Mouse (Mus musculus): ENCODE data around the gene Defb29. TPM values are rescaled to one million over a fixed set of nuclear protein-coding genes. Genes with fewer than 3 reads are reported as not detected.

Gene Defb29
- polyA plus RNA-seq, 1 experiment = not detected

GRCm38 (mm10) chr2:152569881-152570280, 30.0 kb upstream of the Defb29 start:
- H3K27ac ChIP-seq (ENCODE audit: insufficient read depth, low read length) = no peak overlapping the region
- TF ChIP-seq CTCF (IDR thresholded peaks at IDR 0.05; ENCODE audit: borderline replicate concordance, insufficient read depth, low read length) = no peak
- TF ChIP-seq POLR2A (IDR thresholded peaks at IDR 0.05; ENCODE audit: low read depth, low read length) = no peak
- no peak overlapping the region for H3K4me3 ChIP-seq (ENCODE audit: insufficient read depth, low read length)
- H3K4me1 ChIP-seq (ENCODE audit: control insufficient read depth, insufficient read depth, low read length) = no peaks in the 10 kb centered on the region

GRCm38 (mm10) chr2:152569038-152569437, 29.1 kb upstream of the Defb29 start, which contains the start of gene Gm17416:
Gm17416 (plus strand) TSS chr2:152569338.
- Histone ChIP-seq H3K4me1 (ENCODE audit: control insufficient read depth, insufficient read depth, low read length) (no peaks in the 10 kb centered on the region), H3K27ac (ENCODE audit: insufficient read depth, low read length) (no peak within 1 kb of the TSS), H3K4me3 (ENCODE audit: insufficient read depth, low read length) (no peak within 1 kb of the TSS)
- TF ChIP-seq CTCF (IDR thresholded peaks at IDR 0.05; ENCODE audit: borderline replicate concordance, insufficient read depth, low read length) = no peak
- no peak for TF ChIP-seq POLR2A (IDR thresholded peaks at IDR 0.05; ENCODE audit: low read depth, low read length)

- no peak overlapping the region for H3K4me3 ChIP-seq (ENCODE audit: insufficient read depth, low read length)
- TF ChIP-seq POLR2A (IDR thresholded peaks at IDR 0.05; ENCODE audit: low read depth, low read length) (no peak), CTCF (IDR thresholded peaks at IDR 0.05; ENCODE audit: borderline replicate concordance, insufficient read depth, low read length) (no peak)
- H3K27ac ChIP-seq (ENCODE audit: insufficient read depth, low read length) = no peak overlapping the region
- H3K4me1 ChIP-seq (ENCODE audit: control insufficient read depth, insufficient read depth, low read length) = peaks cover 5% of the 10 kb centered on the region; the same call in 1 of the 2 replicates
Observed at GRCm38 (mm10) chr2:152556655-152557054, 16.8 kb upstream of the Defb29 start.

GRCm38 (mm10) chr2:152553774-152554423, 14.0 kb upstream of the Defb29 start:
- peaks cover 5% of the 10 kb centered on the region; the same call in 1 of the 2 replicates for H3K4me1 ChIP-seq (ENCODE audit: control insufficient read depth, insufficient read depth, low read length)
- TF ChIP-seq CTCF (IDR thresholded peaks at IDR 0.05; ENCODE audit: borderline replicate concordance, insufficient read depth, low read length) (peak; percentile 62), POLR2A (IDR thresholded peaks at IDR 0.05; ENCODE audit: low read depth, low read length) (no peak)
- H3K4me3 ChIP-seq (ENCODE audit: insufficient read depth, low read length) = no peak overlapping the region
- H3K27ac ChIP-seq (ENCODE audit: insufficient read depth, low read length) = no peak overlapping the region

GRCm38 (mm10) chr2:152548124-152548523, 8.2 kb upstream of the Defb29 start:
- TF ChIP-seq POLR2A (IDR thresholded peaks at IDR 0.05; ENCODE audit: low read depth, low read length) (no peak), CTCF (IDR thresholded peaks at IDR 0.05; ENCODE audit: borderline replicate concordance, insufficient read depth, low read length) (no peak)
- no peaks in the 10 kb centered on the region for H3K4me1 ChIP-seq (ENCODE audit: control insufficient read depth, insufficient read depth, low read length)
- H3K4me3 ChIP-seq (ENCODE audit: insufficient read depth, low read length) = no peak overlapping the region
- no peak overlapping the region for H3K27ac ChIP-seq (ENCODE audit: insufficient read depth, low read length)

- TF ChIP-seq CTCF (IDR thresholded peaks at IDR 0.05; ENCODE audit: borderline replicate concordance, insufficient read depth, low read length) (peak; percentile 34; the same call in 1 of the 2 replicates), POLR2A (IDR thresholded peaks at IDR 0.05; ENCODE audit: low read depth, low read length) (no peak)
- no peak overlapping the region for H3K27ac ChIP-seq (ENCODE audit: insufficient read depth, low read length)
- H3K4me1 ChIP-seq (ENCODE audit: control insufficient read depth, insufficient read depth, low read length) = no peaks in the 10 kb centered on the region
- H3K4me3 ChIP-seq (ENCODE audit: insufficient read depth, low read length) = no peak overlapping the region
Observed at GRCm38 (mm10) chr2:152544691-152545090, 4.8 kb upstream of the Defb29 start.

- no peak overlapping the region for H3K27ac ChIP-seq (ENCODE audit: insufficient read depth, low read length)
- TF ChIP-seq CTCF (IDR thresholded peaks at IDR 0.05; ENCODE audit: borderline replicate concordance, insufficient read depth, low read length) (no peak), POLR2A (IDR thresholded peaks at IDR 0.05; ENCODE audit: low read depth, low read length) (no peak)
- H3K4me1 ChIP-seq (ENCODE audit: control insufficient read depth, insufficient read depth, low read length) = no peaks in the 10 kb centered on the region
- H3K4me3 ChIP-seq (ENCODE audit: insufficient read depth, low read length) = no peak overlapping the region
Observed at GRCm38 (mm10) chr2:152543478-152543877, 3.6 kb upstream of the Defb29 start.

- no peak overlapping the region for H3K4me3 ChIP-seq (ENCODE audit: insufficient read depth, low read length)
- TF ChIP-seq POLR2A (IDR thresholded peaks at IDR 0.05; ENCODE audit: low read depth, low read length) = no peak
- no peak for TF ChIP-seq CTCF (IDR thresholded peaks at IDR 0.05; ENCODE audit: borderline replicate concordance, insufficient read depth, low read length)
- no peak overlapping the region for H3K27ac ChIP-seq (ENCODE audit: insufficient read depth, low read length)
- H3K4me1 ChIP-seq (ENCODE audit: control insufficient read depth, insufficient read depth, low read length) = no peaks in the 10 kb centered on the region
Observed at GRCm38 (mm10) chr2:152542897-152543296, 3.0 kb upstream of the Defb29 start.

GRCm38 (mm10) chr2:152541979-152542378, 2.1 kb upstream of the Defb29 start:
- H3K27ac ChIP-seq (ENCODE audit: insufficient read depth, low read length) = no peak overlapping the region
- no peaks in the 10 kb centered on the region for H3K4me1 ChIP-seq (ENCODE audit: control insufficient read depth, insufficient read depth, low read length)
- no peak for TF ChIP-seq POLR2A (IDR thresholded peaks at IDR 0.05; ENCODE audit: low read depth, low read length)
- TF ChIP-seq CTCF (IDR thresholded peaks at IDR 0.05; ENCODE audit: borderline replicate concordance, insufficient read depth, low read length) = no peak
- no peak overlapping the region for H3K4me3 ChIP-seq (ENCODE audit: insufficient read depth, low read length)

- Histone ChIP-seq H3K27ac (ENCODE audit: insufficient read depth, low read length) (no peak within 1 kb of the TSS), H3K4me1 (ENCODE audit: control insufficient read depth, insufficient read depth, low read length) (no peaks in the 10 kb centered on the region), H3K4me3 (ENCODE audit: insufficient read depth, low read length) (no peak within 1 kb of the TSS)
- TF ChIP-seq CTCF (IDR thresholded peaks at IDR 0.05; ENCODE audit: borderline replicate concordance, insufficient read depth, low read length) (no peak), POLR2A (IDR thresholded peaks at IDR 0.05; ENCODE audit: low read depth, low read length) (no peak)
Observed at GRCm38 (mm10) chr2:152517981-152518380, 21.9 kb downstream of the Defb29 start, which contains the start of gene Defb28. Defb28 (plus strand) TSS chr2:152518255.

Data from embryonic fibroblast, embryonic 13.5 days (primary cell).